ENCODE assay signal across 23 mouse cellular contexts in genomic region chr14:29402471-29402870, GRCm38 (mm10).
A peak's percentile ranks its signal among the peaks of the same experiment; 100 is the strongest.
DNase-seq lines count a peak whose midpoint lies in the region; ATAC-seq lines count a peak whose summit lies in the region.
"Had no signal": no experiment of that assay in that cellular context is flagged by ENCODE, and none has a peak within 500 bp of the region (broad histone marks: within the 10 kb centered on the region; RNA-seq: fewer than 3 reads in every experiment).

No protein-coding gene starts in this region.

- no peak overlapping the region for H3K4me3 ChIP-seq in midbrain, embryonic 14.5 days (replicated peaks; ENCODE audit: low read depth, low read length)
- H3K4me3 ChIP-seq in midbrain, embryonic 13.5 days (replicated peaks), result no peak overlapping the region
- H3K4me3 ChIP-seq: forebrain, embryonic 10.5 days; hindbrain, embryonic 13.5 days; limb, embryonic 12.5 days; lung, embryonic 15.5 days had no signal

- DNase-seq in heart, adult 11 months, result peak; percentile 79
- DNase-seq in heart, postnatal 14 days, result no peak
- peak; percentile 35 for DNase-seq in midbrain, embryonic 14.5 days
- DNase-seq in embryo, embryonic 10.5 days (ENCODE audit: low spot score), result peak; percentile 14
- DNase-seq in mesoderm, embryonic 11.5 days (ENCODE audit: low read depth, low spot score), result peak; percentile 37
- DNase-seq in layer of hippocampus, postnatal 14 days (ENCODE audit: low spot score in 2 of 2), result no peak
- DNase-seq: cerebellum, adult 8-10 months; cerebellum, postnatal 25 days; forebrain, postnatal 0 days; gastrocnemius, postnatal 10 days; kidney, adult 11 months; kidney, postnatal 14 days; layer of hippocampus, adult 9-11 months; thymus, adult 2 months; thymus, postnatal 36 days had no signal

- no peaks in the 10 kb centered on the region for H3K36me3 ChIP-seq in midbrain, embryonic 14.5 days (ENCODE audit: control insufficient read depth, insufficient read depth, low read length)
- no peaks in the 10 kb centered on the region for H3K36me3 ChIP-seq in midbrain, embryonic 13.5 days
- H3K36me3 ChIP-seq: forebrain, embryonic 10.5 days; hindbrain, embryonic 13.5 days; limb, embryonic 12.5 days; lung, embryonic 15.5 days had no signal

- peaks cover 7% of the 10 kb centered on the region; the same call in 1 of the 2 replicates for H3K4me1 ChIP-seq in midbrain, embryonic 14.5 days (ENCODE audit: control insufficient read depth, insufficient read depth, low read length)
- H3K4me1 ChIP-seq in midbrain, embryonic 13.5 days (replicated peaks), result peaks cover 12% of the 10 kb centered on the region
- H3K4me1 ChIP-seq: forebrain, embryonic 10.5 days had no signal

- H3K4me2 ChIP-seq in midbrain, embryonic 14.5 days (ENCODE audit: low read length), result no peak overlapping the region
- H3K4me2 ChIP-seq in midbrain, embryonic 13.5 days (replicated peaks), result no peak overlapping the region
- H3K4me2 ChIP-seq: hindbrain, embryonic 13.5 days; limb, embryonic 12.5 days; liver, embryonic 11.5 days; lung, embryonic 15.5 days had no signal

- no peaks in the 10 kb centered on the region for H3K27me3 ChIP-seq in midbrain, embryonic 14.5 days (ENCODE audit: control insufficient read depth, insufficient read depth, low read length)
- H3K27me3 ChIP-seq in midbrain, embryonic 13.5 days, result no peaks in the 10 kb centered on the region
- H3K27me3 ChIP-seq: hindbrain, embryonic 13.5 days; limb, embryonic 12.5 days; lung, embryonic 15.5 days had no signal

- H3K27ac ChIP-seq in midbrain, embryonic 14.5 days (replicated peaks; ENCODE audit: low read depth, low read length), result no peak overlapping the region
- H3K27ac ChIP-seq in midbrain, embryonic 13.5 days, result no peak overlapping the region
- H3K27ac ChIP-seq: forebrain, embryonic 10.5 days; hindbrain, embryonic 13.5 days; limb, embryonic 12.5 days; lung, embryonic 15.5 days had no signal

- H3K9me3 ChIP-seq in midbrain, embryonic 14.5 days (ENCODE audit: control insufficient read depth, low read length), result no peaks in the 10 kb centered on the region
- no peaks in the 10 kb centered on the region for H3K9me3 ChIP-seq in midbrain, embryonic 13.5 days
- H3K9me3 ChIP-seq: forebrain, embryonic 10.5 days; hindbrain, embryonic 13.5 days; limb, embryonic 12.5 days; lung, embryonic 15.5 days had no signal

- no peak overlapping the region for H3K9ac ChIP-seq in midbrain, embryonic 14.5 days (replicated peaks; ENCODE audit: low read length)
- no peak overlapping the region for H3K9ac ChIP-seq in midbrain, embryonic 13.5 days (replicated peaks)
- H3K9ac ChIP-seq: forebrain, postnatal 0 days; hindbrain, embryonic 13.5 days; limb, embryonic 12.5 days; lung, embryonic 15.5 days had no signal

- WGBS in midbrain, embryonic 14.5 days, result 41% methylated on average over 8 of the region's 8 CpGs
- 48% methylated on average over 8 of the region's 8 CpGs for WGBS in midbrain, embryonic 13.5 days

- intact Hi-C loops in heart, postnatal 14 days (cut with DNase I), result no loop called here

- no peak for ATAC-seq in midbrain, embryonic 14.5 days (ENCODE audit: low FRiP score, low TSS enrichment)
- ATAC-seq in midbrain, embryonic 13.5 days, result no peak
- ATAC-seq: forebrain, postnatal 0 days; inflammation-experienced regulatory T-cells, adult 6 months; midbrain, embryonic 16.5 days had no signal

Comparison
In these comparisons a context has a peak if more than half of its experiments do, and no peak if none do; other contexts are left out.
1. DNase-seq: peak in heart, adult 11 months (single experiment), midbrain, embryonic 14.5 days (single experiment), embryo, embryonic 10.5 days (single experiment) and mesoderm, embryonic 11.5 days (single experiment); none in heart, postnatal 14 days (0 of 2) and layer of hippocampus, postnatal 14 days (0 of 2).